Mouse (Mus musculus): Measurements from ENCODE around the gene Vmn2r32. TPM values are rescaled to one million over a fixed set of nuclear protein-coding genes. Genes with fewer than 3 reads are reported as not detected.
"Not testable (repeated sequence)": the region's sequence is repeated elsewhere in the genome, so short reads cannot be mapped to it uniquely, and the experiment has no call there.

Gene Vmn2r32
- polyA plus RNA-seq (2012; rRNA removed), result not detected in 2 replicates

GRCm38 (mm10) chr7:7479918-7480317 is at the start of gene Vmn2r32:
Vmn2r32 (minus strand) TSS chr7:7480018.
- not testable (repeated sequence) for H3K4me1 ChIP-seq (ENCODE audit: control insufficient read depth, insufficient read depth, low read length); H3K27ac ChIP-seq (ENCODE audit: insufficient read depth, low read length); H3K4me3 ChIP-seq (ENCODE audit: insufficient read depth, low read length)

Other genes starting within 250 kb of the Vmn2r32 start
- gene Vmn2r29, start 232.7 kb downstream of the Vmn2r32 start, polyA plus RNA-seq (2012; rRNA removed), result 3.9 and 4.7 TPM in 2 replicates
- gene Gm45844, start 201.7 kb downstream of the Vmn2r32 start, polyA plus RNA-seq (2012; rRNA removed), result 8.3 and 9.2 TPM in 2 replicates
- 94.9 and 96.7 TPM in 2 replicates for gene Clcn4, start 179.2 kb downstream of the Vmn2r32 start, polyA plus RNA-seq (2012; rRNA removed)
- 0.02 TPM in 1 of 2 replicates, not detected in the other for gene Vmn2r30, start 142.4 kb downstream of the Vmn2r32 start, polyA plus RNA-seq (2012; rRNA removed)
- gene Gm45783, start 105.4 kb downstream of the Vmn2r32 start, polyA plus RNA-seq (2012; rRNA removed), result 0.17 TPM in 1 of 2 replicates, not detected in the other
- gene Vmn2r31, start 80.3 kb downstream of the Vmn2r32 start, polyA plus RNA-seq (2012; rRNA removed), result not detected in 2 replicates
- not detected in 2 replicates for gene Vmn2r33, start 86.8 kb upstream of the Vmn2r32 start, polyA plus RNA-seq (2012; rRNA removed)
- gene Vmn2r34, start 209.5 kb upstream of the Vmn2r32 start, polyA plus RNA-seq (2012; rRNA removed), result not detected in 2 replicates

All from cortical plate, adult 2 months (tissue).